Mouse (Mus musculus): ENCODE data around the gene Kdm4b. TPM values are rescaled to one million over a fixed set of nuclear protein-coding genes. Genes with fewer than 3 reads are reported as not detected.

Gene Kdm4b
- polyA plus RNA-seq, 1 experiment from 2014 or later, result 59.9 TPM

DNA sequence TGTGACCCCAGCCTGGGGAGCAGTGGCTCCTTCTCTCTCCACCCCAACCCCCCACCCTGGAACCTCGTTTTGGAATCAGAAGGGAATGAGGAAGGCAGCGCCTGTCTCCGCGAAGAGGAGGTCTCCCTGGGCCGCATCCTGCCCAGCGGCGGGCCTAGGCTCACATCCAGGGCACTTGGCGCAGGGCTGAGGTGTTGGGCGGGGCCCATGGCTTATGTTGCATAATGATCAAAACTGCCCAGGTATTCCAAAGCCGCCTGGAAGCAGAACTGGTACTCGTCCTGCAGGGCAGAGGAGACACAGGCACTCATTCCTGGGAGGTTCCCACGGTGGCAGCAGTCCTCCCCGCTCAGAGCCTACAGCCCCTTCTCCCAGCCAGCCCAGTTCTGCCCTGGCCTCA, 87.3 kb downstream of the Kdm4b start:
- DNase-seq (ENCODE audit: low spot score) (no peak), ATAC-seq (ENCODE audit: insufficient read depth, low FRiP score, low TSS enrichment) (no peak)
- no peaks in the 10 kb centered on the region for H3K27me3 ChIP-seq (ENCODE audit: control insufficient read depth, insufficient read depth, low read length)
- H3K4me1 ChIP-seq (ENCODE audit: control insufficient read depth, insufficient read depth, low read length), result no peaks in the 10 kb centered on the region
- peaks cover 46% of the 10 kb centered on the region for H3K36me3 ChIP-seq (ENCODE audit: control insufficient read depth, insufficient read depth, low read length)
- 83% methylated on average over 13 of the region's 13 CpGs for WGBS
- H3K4me2 ChIP-seq (ENCODE audit: low read depth), result no peak overlapping the region
- H3K4me3 ChIP-seq (ENCODE audit: low read depth, low read length), result no peak overlapping the region
- no peak overlapping the region for H3K27ac ChIP-seq (ENCODE audit: low read depth, low read length)
- H3K9ac ChIP-seq (ENCODE audit: low read length), result no peak overlapping the region
- no peaks in the 10 kb centered on the region for H3K9me3 ChIP-seq (ENCODE audit: control insufficient read depth, low read length)

- Histone ChIP-seq H3K4me1 (ENCODE audit: control insufficient read depth, insufficient read depth, low read length) (no peaks in the 10 kb centered on the region), H3K4me3 (ENCODE audit: low read depth, low read length) (no peak overlapping the region), H3K4me2 (ENCODE audit: low read depth) (no peak overlapping the region), H3K27ac (ENCODE audit: low read depth, low read length) (no peak overlapping the region), H3K27me3 (ENCODE audit: control insufficient read depth, insufficient read depth, low read length) (no peaks in the 10 kb centered on the region), H3K36me3 (ENCODE audit: control insufficient read depth, insufficient read depth, low read length) (peaks cover 60% of the 10 kb centered on the region), H3K9me3 (ENCODE audit: control insufficient read depth, low read length) (no peaks in the 10 kb centered on the region), H3K9ac (ENCODE audit: low read length) (no peak overlapping the region)
- no peak for ATAC-seq (ENCODE audit: insufficient read depth, low FRiP score, low TSS enrichment)
- DNase-seq (ENCODE audit: low spot score), result no peak
- 96% methylated on average over 9 of the region's 9 CpGs for WGBS
These were observed 88.9 kb downstream of the Kdm4b start for GRCm38 (mm10) chr17:56414785-56415184.

DNA sequence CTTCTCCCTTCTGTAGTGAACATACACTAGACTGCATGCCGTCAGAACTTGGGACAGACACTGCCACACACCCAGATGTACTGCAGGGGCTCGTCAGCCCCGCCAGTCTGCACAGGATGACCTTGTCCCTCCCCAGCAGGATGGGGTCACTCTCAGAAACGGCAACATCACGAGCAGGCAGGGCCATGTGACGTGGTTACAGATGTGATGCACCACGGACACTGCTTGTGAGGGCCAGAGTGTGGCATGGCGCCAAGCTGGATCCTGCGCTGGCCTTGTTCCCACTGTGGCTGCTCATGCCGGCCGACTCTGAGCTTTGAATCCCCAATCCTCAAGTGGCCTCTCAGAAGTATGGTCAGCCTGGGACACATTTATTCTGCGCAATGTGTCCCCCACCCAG, 92.4 kb downstream of the Kdm4b start:
- Histone ChIP-seq H3K9me3 (ENCODE audit: control insufficient read depth, low read length) (no peaks in the 10 kb centered on the region), H3K27me3 (ENCODE audit: control insufficient read depth, insufficient read depth, low read length) (no peaks in the 10 kb centered on the region), H3K36me3 (ENCODE audit: control insufficient read depth, insufficient read depth, low read length) (peaks cover 61% of the 10 kb centered on the region), H3K4me2 (ENCODE audit: low read depth) (no peak overlapping the region), H3K4me3 (ENCODE audit: low read depth, low read length) (no peak overlapping the region), H3K4me1 (ENCODE audit: control insufficient read depth, insufficient read depth, low read length) (no peaks in the 10 kb centered on the region), H3K27ac (ENCODE audit: low read depth, low read length) (no peak overlapping the region), H3K9ac (ENCODE audit: low read length) (no peak overlapping the region)
- ATAC-seq (ENCODE audit: insufficient read depth, low FRiP score, low TSS enrichment), result no peak
- WGBS, result 93% methylated on average over 12 of the region's 12 CpGs
- no peak for DNase-seq (ENCODE audit: low spot score)

- WGBS, result 94% methylated on average over 2 of the region's 2 CpGs
These were observed 94.2 kb downstream of the Kdm4b start for GRCm38 (mm10) chr17:56420022-56420421.

DNA sequence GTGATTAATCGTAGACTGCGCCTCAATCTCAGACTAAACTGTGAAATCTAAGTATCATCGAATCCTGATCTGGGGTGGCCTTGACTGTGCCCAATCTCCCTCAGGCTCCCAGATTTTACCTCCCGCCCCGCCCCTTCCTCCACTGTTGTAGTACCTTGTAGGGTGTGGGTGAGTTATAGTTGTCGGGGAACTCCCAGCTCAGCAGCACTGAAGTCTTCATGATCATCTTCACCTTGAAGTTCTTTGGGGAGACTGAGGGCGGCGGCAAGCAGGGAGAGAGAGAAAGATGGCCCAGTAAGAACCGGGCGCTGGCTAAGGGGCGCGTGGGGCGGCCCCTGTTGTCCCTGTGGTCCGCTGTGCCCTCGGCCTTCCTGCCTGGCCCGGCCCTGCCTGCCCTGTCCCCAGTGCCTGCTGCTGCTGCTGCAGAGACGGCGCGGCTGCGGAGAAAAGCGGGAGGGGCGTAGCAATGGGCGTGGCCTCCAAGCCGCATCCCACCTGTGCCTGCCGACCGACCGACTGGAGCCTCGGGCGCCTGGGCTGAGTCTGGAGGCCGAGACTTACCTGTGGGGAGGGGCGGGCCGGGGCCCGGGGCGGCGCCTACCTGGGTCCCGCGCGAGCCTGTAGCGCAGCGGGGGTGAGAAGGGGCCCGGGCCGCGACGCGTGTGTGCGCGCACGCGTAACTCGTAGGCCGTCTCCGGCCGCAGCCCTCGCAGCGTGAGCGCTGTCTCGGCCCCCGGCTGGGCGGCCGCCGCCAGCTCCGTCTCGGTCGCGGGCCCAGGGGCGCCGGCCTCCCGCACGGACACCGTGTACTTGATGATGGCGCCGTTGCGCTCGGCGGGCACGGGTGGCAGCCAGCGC, 99.1 kb downstream of the Kdm4b start:
- 9% methylated on average over 73 of the region's 77 CpGs for WGBS
- no peaks in the 10 kb centered on the region for H3K9me3 ChIP-seq (ENCODE audit: control insufficient read depth, low read length)
- peaks cover 10% of the 10 kb centered on the region; the same call in 1 of the 2 replicates for H3K4me1 ChIP-seq (ENCODE audit: control insufficient read depth, insufficient read depth, low read length)
- H3K4me3 ChIP-seq (ENCODE audit: low read depth, low read length), result peak overlapping the region; percentile 42
- H3K27me3 ChIP-seq (ENCODE audit: control insufficient read depth, insufficient read depth, low read length), result no peaks in the 10 kb centered on the region
- peaks cover 31% of the 10 kb centered on the region for H3K36me3 ChIP-seq (ENCODE audit: control insufficient read depth, insufficient read depth, low read length)
- ATAC-seq (ENCODE audit: insufficient read depth, low FRiP score, low TSS enrichment) (peak; percentile 64), DNase-seq (ENCODE audit: low spot score) (peak; percentile 69)
- 0 out of 2 replicates have a peak overlapping the region, but pooled peaks have one; percentile 34 for H3K27ac ChIP-seq (ENCODE audit: low read depth, low read length)
- peak overlapping the region; percentile 84 for H3K4me2 ChIP-seq (ENCODE audit: low read depth)
- peak overlapping the region; percentile 51 for H3K9ac ChIP-seq (ENCODE audit: low read length)

More at GRCm38 (mm10) chr17:56420022-56420421, 94.2 kb downstream of the Kdm4b start:
- ATAC-seq (ENCODE audit: insufficient read depth, low FRiP score, low TSS enrichment), result no peak
- peaks cover under 1% of the 10 kb centered on the region; the same call in 1 of the 2 replicates for H3K4me1 ChIP-seq (ENCODE audit: control insufficient read depth, insufficient read depth, low read length)
- no peak for DNase-seq (ENCODE audit: low spot score)
- no peaks in the 10 kb centered on the region for H3K27me3 ChIP-seq (ENCODE audit: control insufficient read depth, insufficient read depth, low read length)
- no peaks in the 10 kb centered on the region for H3K9me3 ChIP-seq (ENCODE audit: control insufficient read depth, low read length)
- H3K4me3 ChIP-seq (ENCODE audit: low read depth, low read length), result no peak overlapping the region
- no peak overlapping the region for H3K4me2 ChIP-seq (ENCODE audit: low read depth)
- H3K27ac ChIP-seq (ENCODE audit: low read depth, low read length), result no peak overlapping the region
- H3K9ac ChIP-seq (ENCODE audit: low read length), result no peak overlapping the region
- H3K36me3 ChIP-seq (ENCODE audit: control insufficient read depth, insufficient read depth, low read length), result peaks cover 63% of the 10 kb centered on the region

DNA sequence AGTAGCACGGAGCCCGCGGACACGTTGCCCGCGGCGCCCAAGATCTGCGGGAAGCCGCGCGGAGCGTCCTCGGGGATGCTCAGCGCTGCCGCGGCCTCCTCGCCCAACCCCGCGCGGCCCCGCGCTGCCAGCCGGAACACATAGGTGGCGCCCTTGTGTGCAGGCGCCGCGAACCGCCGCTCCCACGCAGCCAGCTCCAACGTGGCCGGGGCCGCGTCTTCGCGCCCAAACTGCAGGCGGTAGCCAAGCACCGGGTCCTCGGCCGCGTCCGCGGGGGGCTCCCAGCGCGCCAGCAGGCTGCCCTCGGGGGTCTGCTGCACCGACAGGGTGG, 99.7 kb downstream of the Kdm4b start:
- ATAC-seq (ENCODE audit: insufficient read depth, low FRiP score, low TSS enrichment) (peak; percentile 73), DNase-seq (ENCODE audit: low spot score) (peak; percentile 87)
- peak overlapping the region; percentile 84 for H3K4me2 ChIP-seq (ENCODE audit: low read depth)
- 0 out of 2 replicates have a peak overlapping the region, but pooled peaks have one; percentile 34 for H3K27ac ChIP-seq (ENCODE audit: low read depth, low read length)
- no peaks in the 10 kb centered on the region for H3K9me3 ChIP-seq (ENCODE audit: control insufficient read depth, low read length)
- H3K4me3 ChIP-seq (ENCODE audit: low read depth, low read length), result peak overlapping the region; percentile 42
- H3K9ac ChIP-seq (ENCODE audit: low read length), result peak overlapping the region; percentile 51
- H3K36me3 ChIP-seq (ENCODE audit: control insufficient read depth, insufficient read depth, low read length), result peaks cover 28% of the 10 kb centered on the region
- no peaks in the 10 kb centered on the region for H3K27me3 ChIP-seq (ENCODE audit: control insufficient read depth, insufficient read depth, low read length)
- under 1% methylated on average over 40 of the region's 47 CpGs for WGBS
- H3K4me1 ChIP-seq (ENCODE audit: control insufficient read depth, insufficient read depth, low read length), result peaks cover 10% of the 10 kb centered on the region; the same call in 1 of the 2 replicates

- Histone ChIP-seq H3K9ac (ENCODE audit: low read length) (peak overlapping the region; percentile 51), H3K4me1 (ENCODE audit: control insufficient read depth, insufficient read depth, low read length) (peaks cover 10% of the 10 kb centered on the region; the same call in 1 of the 2 replicates), H3K27ac (ENCODE audit: low read depth, low read length) (0 out of 2 replicates have a peak overlapping the region, but pooled peaks have one; percentile 34), H3K4me2 (ENCODE audit: low read depth) (peak overlapping the region; percentile 84), H3K36me3 (ENCODE audit: control insufficient read depth, insufficient read depth, low read length) (peaks cover 27% of the 10 kb centered on the region), H3K9me3 (ENCODE audit: control insufficient read depth, low read length) (no peaks in the 10 kb centered on the region), H3K4me3 (ENCODE audit: low read depth, low read length) (peak overlapping the region; percentile 42), H3K27me3 (ENCODE audit: control insufficient read depth, insufficient read depth, low read length) (no peaks in the 10 kb centered on the region)
- 35% methylated on average over 3 of the region's 3 CpGs for WGBS
- no peak for DNase-seq (ENCODE audit: low spot score)
- no peak for ATAC-seq (ENCODE audit: insufficient read depth, low FRiP score, low TSS enrichment)
These were observed 100.1 kb downstream of the Kdm4b start for GRCm38 (mm10) chr17:56425941-56426340.

- Histone ChIP-seq H3K36me3 (ENCODE audit: control insufficient read depth, insufficient read depth, low read length) (peaks cover 18% of the 10 kb centered on the region), H3K27ac (ENCODE audit: low read depth, low read length) (no peak overlapping the region), H3K9me3 (ENCODE audit: control insufficient read depth, low read length) (no peaks in the 10 kb centered on the region), H3K27me3 (ENCODE audit: control insufficient read depth, insufficient read depth, low read length) (no peaks in the 10 kb centered on the region), H3K4me3 (ENCODE audit: low read depth, low read length) (no peak overlapping the region; the same call in 1 of the 2 replicates), H3K9ac (ENCODE audit: low read length) (no peak overlapping the region), H3K4me1 (ENCODE audit: control insufficient read depth, insufficient read depth, low read length) (peaks cover 10% of the 10 kb centered on the region; the same call in 1 of the 2 replicates), H3K4me2 (ENCODE audit: low read depth) (no peak overlapping the region)
- WGBS, result 82% methylated on average over 28 of the region's 28 CpGs
- ATAC-seq (ENCODE audit: insufficient read depth, low FRiP score, low TSS enrichment) (no peak), DNase-seq (ENCODE audit: low spot score) (no peak)
These were observed 102.0 kb downstream of the Kdm4b start for GRCm38 (mm10) chr17:56427857-56428256.

DNA sequence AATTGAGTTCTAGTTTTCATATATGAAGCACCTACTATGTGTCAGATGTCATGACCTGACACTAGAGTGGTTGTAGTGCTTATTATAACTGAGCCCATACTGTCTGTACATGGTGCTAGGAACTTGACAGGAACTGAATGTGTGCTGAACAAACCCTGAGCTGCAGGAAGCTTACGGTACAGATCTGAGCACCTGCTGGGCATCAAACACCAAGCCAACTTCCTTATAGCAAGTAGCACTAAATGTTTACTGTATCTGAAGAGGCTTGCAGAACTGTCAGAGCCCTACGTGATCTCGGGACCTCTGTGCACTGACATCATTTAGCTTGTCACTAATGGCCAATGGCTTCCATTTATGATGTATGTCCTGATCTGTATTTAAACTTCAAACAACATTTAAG, 105.7 kb downstream of the Kdm4b start:
- no peak for ATAC-seq (ENCODE audit: insufficient read depth, low FRiP score, low TSS enrichment)
- WGBS, result 90% methylated on average over 3 of the region's 3 CpGs

More for the DNA sequence above, 105.7 kb downstream of the Kdm4b start:
- Histone ChIP-seq H3K36me3 (ENCODE audit: control insufficient read depth, insufficient read depth, low read length) (peaks cover 32% of the 10 kb centered on the region), H3K4me1 (ENCODE audit: control insufficient read depth, insufficient read depth, low read length) (no peaks in the 10 kb centered on the region), H3K9me3 (ENCODE audit: control insufficient read depth, low read length) (no peaks in the 10 kb centered on the region), H3K4me3 (ENCODE audit: low read depth, low read length) (no peak overlapping the region), H3K27ac (ENCODE audit: low read depth, low read length) (no peak overlapping the region), H3K27me3 (ENCODE audit: control insufficient read depth, insufficient read depth, low read length) (no peaks in the 10 kb centered on the region), H3K9ac (ENCODE audit: low read length) (no peak overlapping the region), H3K4me2 (ENCODE audit: low read depth) (no peak overlapping the region)
- DNase-seq (ENCODE audit: low spot score), result no peak

Measured in neural tube, embryonic 11.5 days (tissue).